Mouse (Mus musculus) neural tube, embryonic 13.5 days (tissue): ENCODE measurements around the gene Cdca8. TPM values are rescaled to one million over a fixed set of nuclear protein-coding genes. Genes with fewer than 3 reads are reported as not detected.
"Not testable (repeated sequence)": the region's sequence is repeated elsewhere in the genome, so short reads cannot be mapped to it uniquely, and the experiment has no call there.

ENCODE experiments used
- ATAC-seq: fragments of 200-750 bp; cut with Nextera tagmentation; 2 replicates; pipeline ENCODE4 v1.8.0; 2017; ENCODE audit warnings: low read depth, mild to moderate bottlenecking, moderate TSS enrichment, moderate library complexity
- H3K27ac ChIP-seq: fragments of 300-500 bp; sonication (generic); replicated peaks from 2 replicates; pipeline ENCODE4 v1.5.1; 2015; ENCODE audit warnings: moderate library complexity, mild to moderate bottlenecking, inconsistent platforms
- H3K27me3 ChIP-seq: fragments of 300-500 bp; sonication (generic); 2 replicates; pipeline ENCODE4 v1.6.1; 2015; ENCODE audit warnings: mild to moderate bottlenecking, inconsistent platforms
- H3K36me3 ChIP-seq: fragments of 300-500 bp; sonication (generic); 2 replicates; pipeline ENCODE4 v1.6.1; 2015; ENCODE audit warnings: mild to moderate bottlenecking, inconsistent platforms
- H3K4me1 ChIP-seq: fragments of 300-500 bp; sonication (generic); replicated peaks from 2 replicates; pipeline ENCODE4 v1.6.1; 2015; ENCODE audit warnings: inconsistent platforms
- H3K4me2 ChIP-seq: fragments of 300-500 bp; sonication (generic); 2 replicates; pipeline ENCODE4 v1.6.1; 2015; ENCODE audit warnings: inconsistent platforms, mild to moderate bottlenecking, moderate library complexity
- H3K4me3 ChIP-seq: fragments of 300-500 bp; sonication (generic); 2 replicates; pipeline ENCODE4 v1.5.1; 2015; ENCODE audit warnings: mild to moderate bottlenecking, inconsistent platforms
- H3K9ac ChIP-seq: fragments of 300-500 bp; sonication (generic); 2 replicates; pipeline ENCODE4 v1.6.1; 2015; ENCODE audit warnings: moderate library complexity, mild to moderate bottlenecking, inconsistent platforms
- H3K9me3 ChIP-seq: fragments of 300-500 bp; sonication (generic); 2 replicates; pipeline ENCODE4 v1.6.1; 2016; ENCODE audit warnings: inconsistent platforms
- WGBS: fragments of 180-500 bp; shearing (Covaris S2); methylation state at CpG from one replicate; pipeline ENCODE4 v1.1.7; 2015; 5-methylcytosine and 5-hydroxymethylcytosine counted together
- polyA plus RNA-seq: library from polyadenylated mRNA; unstranded; fragments of >200 nt; fragmentation: Nextera tagmentation; extraction: Ambion mirVana; gene quantifications from 2 replicates; pipeline ENCODE4 v1.2.1, GENCODE M21; 2015

Cdca8 gene
- polyA plus RNA-seq, result 30.1 and 38.2 TPM in 2 replicates

GRCm38 (mm10) chr4:124939211-124939610 is at the start of gene Cdca8:
Gene Cdca8 (minus strand): TSS chr4:124939311.
- H3K4me2 ChIP-seq, H3K9me3 ChIP-seq, H3K9ac ChIP-seq, ATAC-seq, H3K27ac ChIP-seq, H3K27me3 ChIP-seq: not testable (repeated sequence)
- Histone ChIP-seq H3K4me1 (peaks cover 24% of the 10 kb centered on the region), H3K36me3 (peaks cover 36% of the 10 kb centered on the region), H3K4me3 (0 out of 2 replicates have a peak within 1 kb of the TSS, but pooled peaks have one; percentile 70)
- 96% methylated on average over 4 of the region's 4 CpGs for WGBS

GRCm38 (mm10) chr4:124988382-124988781 is 49.3 kb upstream of the Cdca8 start:
- WGBS, result 23% methylated on average over 9 of the region's 9 CpGs
- Histone ChIP-seq H3K4me3 (no peak overlapping the region), H3K4me1 (peaks cover 40% of the 10 kb centered on the region), H3K27me3 (peaks cover 85% of the 10 kb centered on the region), H3K9ac (no peak overlapping the region), H3K4me2 (peak overlapping the region; percentile 13; the same call in 1 of the 2 replicates), H3K27ac (no peak overlapping the region), H3K36me3 (no peaks in the 10 kb centered on the region), H3K9me3 (no peaks in the 10 kb centered on the region)
- no peak for ATAC-seq

- H3K36me3 ChIP-seq, result no peaks in the 10 kb centered on the region
- H3K27me3 ChIP-seq, result peaks cover 92% of the 10 kb centered on the region
- no peaks in the 10 kb centered on the region for H3K9me3 ChIP-seq
- H3K4me2 ChIP-seq, result no peak overlapping the region
- 0 out of 2 replicates have a peak, but pooled peaks have one; percentile 19 for ATAC-seq
- no peak overlapping the region for H3K4me3 ChIP-seq
- peaks cover 40% of the 10 kb centered on the region for H3K4me1 ChIP-seq
- no peak overlapping the region for H3K9ac ChIP-seq
- H3K27ac ChIP-seq, result no peak overlapping the region
- WGBS, result 5% methylated on average over 10 of the region's 10 CpGs
Measured at GRCm38 (mm10) chr4:124987711-124988097, 48.6 kb upstream of the Cdca8 start.

GRCm38 (mm10) chr4:124986739-124987710 is 47.9 kb upstream of the Cdca8 start:
- Histone ChIP-seq H3K9me3 (no peaks in the 10 kb centered on the region), H3K4me2 (peak overlapping the region; percentile 55), H3K27me3 (peaks cover 99% of the 10 kb centered on the region), H3K4me1 (peaks cover 40% of the 10 kb centered on the region), H3K27ac (no peak overlapping the region), H3K36me3 (no peaks in the 10 kb centered on the region), H3K9ac (peak overlapping the region; percentile 58), H3K4me3 (peak overlapping the region; percentile 36)
- ATAC-seq, result no peak
- 2% methylated on average over 51 of the region's 51 CpGs for WGBS

- 0 out of 2 replicates have a peak, but pooled peaks have one; percentile 32 for ATAC-seq
- WGBS, result 1% methylated on average over 39 of the region's 62 CpGs
Measured at GRCm38 (mm10) chr4:124985671-124986602, 46.8 kb upstream of the Cdca8 start, which contains the start of gene Rspo1. Gene Rspo1 (plus strand): TSS chr4:124986430.

GRCm38 (mm10) chr4:124984871-124985670 is 46.0 kb upstream of the Cdca8 start:
- H3K4me2 ChIP-seq, result no peak overlapping the region
- H3K27ac ChIP-seq, result no peak overlapping the region
- peaks cover 89% of the 10 kb centered on the region for H3K27me3 ChIP-seq
- no peaks in the 10 kb centered on the region for H3K36me3 ChIP-seq
- 10% methylated on average over 18 of the region's 18 CpGs for WGBS
- H3K9me3 ChIP-seq, result no peaks in the 10 kb centered on the region
- H3K4me1 ChIP-seq, result peaks cover 37% of the 10 kb centered on the region
- no peak overlapping the region for H3K9ac ChIP-seq
- no peak overlapping the region for H3K4me3 ChIP-seq
- ATAC-seq, result no peak

More at GRCm38 (mm10) chr4:124985671-124986602, 46.8 kb upstream of the Cdca8 start, which contains the start of gene Rspo1:
- H3K9ac ChIP-seq, result peak within 1 kb of the TSS; percentile 58
- peak within 1 kb of the TSS; percentile 55 for H3K4me2 ChIP-seq
- no peaks in the 10 kb centered on the region for H3K9me3 ChIP-seq
- H3K27me3 ChIP-seq, result peaks cover 98% of the 10 kb centered on the region
- no peaks in the 10 kb centered on the region for H3K36me3 ChIP-seq
- no peak within 1 kb of the TSS for H3K27ac ChIP-seq
- peaks cover 40% of the 10 kb centered on the region for H3K4me1 ChIP-seq
- H3K4me3 ChIP-seq, result peak within 1 kb of the TSS; percentile 36

GRCm38 (mm10) chr4:124983893-124984526 is 44.9 kb upstream of the Cdca8 start:
- H3K4me3 ChIP-seq, result no peak overlapping the region
- 18% methylated on average over 9 of the region's 9 CpGs for WGBS
- H3K9ac ChIP-seq, result no peak overlapping the region
- no peak overlapping the region for H3K27ac ChIP-seq
- H3K27me3 ChIP-seq, result peaks cover 85% of the 10 kb centered on the region
- peaks cover 38% of the 10 kb centered on the region for H3K4me1 ChIP-seq
- no peaks in the 10 kb centered on the region for H3K36me3 ChIP-seq
- no peaks in the 10 kb centered on the region for H3K9me3 ChIP-seq
- no peak overlapping the region for H3K4me2 ChIP-seq
- no peak for ATAC-seq

GRCm38 (mm10) chr4:124978201-124978600 is 39.1 kb upstream of the Cdca8 start:
- Histone ChIP-seq H3K27ac (no peak overlapping the region), H3K4me2 (no peak overlapping the region), H3K36me3 (no peaks in the 10 kb centered on the region), H3K9me3 (no peaks in the 10 kb centered on the region), H3K4me3 (no peak overlapping the region), H3K4me1 (peaks cover 9% of the 10 kb centered on the region; the same call in 1 of the 2 replicates), H3K27me3 (peaks cover 36% of the 10 kb centered on the region), H3K9ac (no peak overlapping the region)
- WGBS, result 30% methylated on average over 5 of the region's 5 CpGs
- no peak for ATAC-seq

GRCm38 (mm10) chr4:124973296-124973695 is 34.2 kb upstream of the Cdca8 start:
- no peak overlapping the region for H3K27ac ChIP-seq
- ATAC-seq, result no peak

GRCm38 (mm10) chr4:124972316-124972715 is 33.2 kb upstream of the Cdca8 start:
- no peaks in the 10 kb centered on the region for H3K36me3 ChIP-seq
- no peak for ATAC-seq
- no peak overlapping the region for H3K4me2 ChIP-seq
- H3K4me1 ChIP-seq, result peaks cover 6% of the 10 kb centered on the region
- WGBS, result 65% methylated on average over 9 of the region's 9 CpGs
- H3K9ac ChIP-seq, result no peak overlapping the region
- no peaks in the 10 kb centered on the region for H3K9me3 ChIP-seq
- no peak overlapping the region for H3K4me3 ChIP-seq
- no peaks in the 10 kb centered on the region for H3K27me3 ChIP-seq
- no peak overlapping the region for H3K27ac ChIP-seq

More at GRCm38 (mm10) chr4:124973296-124973695, 34.2 kb upstream of the Cdca8 start:
- Histone ChIP-seq H3K9ac (no peak overlapping the region), H3K4me2 (no peak overlapping the region), H3K4me3 (no peak overlapping the region), H3K9me3 (no peaks in the 10 kb centered on the region), H3K27me3 (0 out of 2 replicates have a peak, but pooled peaks cover 5% of the 10 kb centered on the region), H3K4me1 (peaks cover 6% of the 10 kb centered on the region), H3K36me3 (no peaks in the 10 kb centered on the region)
- 64% methylated on average over 2 of the region's 2 CpGs for WGBS
